Mouse (Mus musculus) heart, adult 2 months (tissue): ENCODE measurements around the gene Stip1. TPM values are rescaled to one million over a fixed set of nuclear protein-coding genes. Genes with fewer than 3 reads are reported as not detected.

Source experiments
- DNase-seq, 2 experiments: peaks; one replicate each; pipeline ENCODE4 v3.0.0; 2021
- H3K27ac ChIP-seq: fragments of 200-600 bp; 2 replicates; pipeline ENCODE4 v1.8.1; 2022
- H3K27me3 ChIP-seq: fragments of 200-500 bp; 2 replicates; pipeline ENCODE4 v1.6.1; 2012; ENCODE audit warnings: mild to moderate bottlenecking, low read length, inconsistent platforms, mixed read lengths; ENCODE audit not compliant: control insufficient read depth, insufficient read depth
- H3K36me3 ChIP-seq: fragments of 200-500 bp; 2 replicates; pipeline ENCODE4 v1.6.1; 2012; ENCODE audit warnings: low read length, inconsistent platforms; ENCODE audit not compliant: control insufficient read depth, insufficient read depth
- H3K4me1 ChIP-seq: fragments of 200-500 bp; 2 replicates; pipeline ENCODE4 v1.6.1; 2011; ENCODE audit warnings: low read length; ENCODE audit not compliant: control insufficient read depth, insufficient read depth
- H3K4me3 ChIP-seq: fragments of 200-600 bp; 2 replicates; pipeline ENCODE4 v1.8.1; 2022
- H3K79me2 ChIP-seq: fragments of 200-500 bp; replicated peaks from 2 replicates; pipeline ENCODE4 v1.6.1; 2012; ENCODE audit warnings: mild to moderate bottlenecking, inconsistent platforms, low read length, moderate library complexity, mixed read lengths; ENCODE audit not compliant: control insufficient read depth, insufficient read depth
- H3K9ac ChIP-seq: fragments of 200-500 bp; 2 replicates; pipeline ENCODE4 v1.6.1; 2012; ENCODE audit warnings: low read depth, mild to moderate bottlenecking, control low read depth, inconsistent platforms, low read length, mixed read lengths
- CTCF ChIP-seq: fragments of 200-600 bp; IDR thresholded peaks from 2 replicates; pipeline ENCODE4 v1.8.1; 2022; ENCODE audit warnings: antibody characterized with exemption, mild to moderate bottlenecking, moderate library complexity
- EP300 ChIP-seq: fragments of 200-500 bp; IDR thresholded peaks from 2 replicates; pipeline ENCODE4 v1.6.1; 2011; ENCODE audit warnings: low read depth, low read length, control low read depth; ENCODE audit not compliant: insufficient read depth
- POLR2A ChIP-seq: fragments of 200-500 bp; IDR thresholded peaks from 2 replicates; pipeline ENCODE4 v1.6.1; 2011; ENCODE audit warnings: mild to moderate bottlenecking, low read depth, low read length, control low read depth; ENCODE audit not compliant: insufficient read depth
- WGBS: fragments of 180-500 bp; shearing (Covaris S2); methylation state at CpG from one replicate; pipeline ENCODE4 v1.1.7; 2018; 5-methylcytosine and 5-hydroxymethylcytosine counted together
- intact Hi-C: fragments of 180-260 bp; cut with DNase I; formaldehyde crosslinking; loops from one replicate; pipeline ENCODE4 v1.15.1; 2025
- long read RNA-seq: library from polyadenylated mRNA; stranded (forward); transcript quantifications from one replicate; pipeline ENCODE4 v2.0.0, GENCODE M21; 2021
- polyA plus RNA-seq: library from polyadenylated mRNA; depleted of rRNA; stranded (reverse); fragments of >200 nt; gene quantifications from 2 replicates; pipeline ENCODE4 v1.2.3, GENCODE M21; 2012; rRNA removed
- total RNA-seq, 2 experiments: library from RNA; stranded (reverse); gene quantifications; 2 replicates each; pipeline ENCODE4 v1.2.3; 2021

Gene Stip1
- total RNA-seq (100 to 1,000 TPM; 117 to 121 TPM), polyA plus RNA-seq (49.9 and 80.2 TPM in 2 replicates)
- long read RNA-seq, transcript Stip1-201 (14 exons, 2,108 nt): major isoform, 148 of 166 reads
- long read RNA-seq, partial matches to known transcripts: 17 of 166 reads
- long read RNA-seq, other reads (novel, unspliced or antisense): 1 of 166 reads

GRCm38 (mm10) chr19:7039841-7040636, at the start of gene Stip1:
Gene Stip1 (minus strand): TSS chr19:7039967.
- Histone ChIP-seq H3K36me3 (peaks cover 4% of the 10 kb centered on the region), H3K9ac (peak within 1 kb of the TSS; percentile 94), H3K4me3 (peak within 1 kb of the TSS; percentile 79), H3K79me2 (peaks cover 1% of the 10 kb centered on the region; the same call in 1 of the 2 replicates), H3K27ac (peak within 1 kb of the TSS; percentile 99), H3K4me1 (peaks cover 14% of the 10 kb centered on the region), H3K27me3 (no peaks in the 10 kb centered on the region)
- peak; percentile 44 for TF ChIP-seq CTCF
- peak; percentile 99 for TF ChIP-seq POLR2A
- peak; percentile 49 for TF ChIP-seq EP300
- peak; percentile 97 to 100 for DNase-seq
- WGBS: under 1% methylated on average over 49 of the region's 49 CpGs
- intact Hi-C loops: loop anchor here (2.0 to 5.0 kb wide), 2 partner anchors 43 to 61 kb away; partner anchors contain the start of genes Nudt22 and Trpt1

GRCm38 (mm10) chr19:7089050-7089449, 49.3 kb upstream of the Stip1 start:
- DNase-seq: peak in 1 of 2 experiments; percentile 35
- no peak for TF ChIP-seq POLR2A
- TF ChIP-seq CTCF: no peak
- TF ChIP-seq EP300: no peak
- 58% methylated on average over 5 of the region's 5 CpGs for WGBS
- no peaks in the 10 kb centered on the region for H3K36me3 ChIP-seq
- no peak overlapping the region for H3K27ac ChIP-seq
- H3K4me1 ChIP-seq: peaks cover 3% of the 10 kb centered on the region; the same call in 1 of the 2 replicates
- no peaks in the 10 kb centered on the region for H3K79me2 ChIP-seq
- no peaks in the 10 kb centered on the region for H3K27me3 ChIP-seq
- intact Hi-C loops: no loop called here
- H3K4me3 ChIP-seq: no peak overlapping the region
- H3K9ac ChIP-seq: no peak overlapping the region

GRCm38 (mm10) chr19:7088558-7088957, 48.8 kb upstream of the Stip1 start:
- TF ChIP-seq CTCF (no peak), EP300 (no peak), POLR2A (no peak)
- no peak for DNase-seq
- 57% methylated on average over 9 of the region's 9 CpGs for WGBS
- intact Hi-C loops: no loop called here
- H3K9ac ChIP-seq: no peak overlapping the region
- H3K4me1 ChIP-seq: peaks cover 3% of the 10 kb centered on the region; the same call in 1 of the 2 replicates
- H3K27ac ChIP-seq: no peak overlapping the region
- no peaks in the 10 kb centered on the region for H3K27me3 ChIP-seq
- H3K36me3 ChIP-seq: no peaks in the 10 kb centered on the region
- no peaks in the 10 kb centered on the region for H3K79me2 ChIP-seq
- no peak overlapping the region for H3K4me3 ChIP-seq

GRCm38 (mm10) chr19:7084734-7085133, 45.0 kb upstream of the Stip1 start:
- Histone ChIP-seq H3K27ac (no peak overlapping the region), H3K36me3 (no peaks in the 10 kb centered on the region), H3K4me1 (peaks cover 2% of the 10 kb centered on the region; the same call in 1 of the 2 replicates), H3K9ac (no peak overlapping the region), H3K4me3 (no peak overlapping the region), H3K79me2 (no peaks in the 10 kb centered on the region), H3K27me3 (no peaks in the 10 kb centered on the region)
- intact Hi-C loops: no loop called here
- DNase-seq: no peak
- no peak for TF ChIP-seq EP300
- no peak for TF ChIP-seq CTCF
- no peak for TF ChIP-seq POLR2A
- 79% methylated on average over 15 of the region's 15 CpGs for WGBS

- Histone ChIP-seq H3K79me2 (no peaks in the 10 kb centered on the region), H3K27ac (no peak overlapping the region), H3K27me3 (no peaks in the 10 kb centered on the region), H3K36me3 (no peaks in the 10 kb centered on the region), H3K4me1 (no peaks in the 10 kb centered on the region), H3K9ac (no peak overlapping the region), H3K4me3 (no peak overlapping the region)
- TF ChIP-seq POLR2A (no peak), CTCF (no peak), EP300 (no peak)
- DNase-seq: no peak
- WGBS: 58% methylated on average over 14 of the region's 14 CpGs
- intact Hi-C loops: no loop called here
Measured at GRCm38 (mm10) chr19:7083035-7083794, 43.4 kb upstream of the Stip1 start.
